Mouse (Mus musculus): ENCODE measurements at regions not wholly inside any gene's neighbourhood (a gene's known extent, or its start where the extent isn't known, plus 50 kb on each side); places are given as distances from the start of the nearest gene placed in this dataset.

GRCm38 (mm10) chr4:124443613-124444108, 166.9 kb downstream of the 3100002H09Rik start:
- Histone ChIP-seq H3K9ac (replicated peaks) (no peak overlapping the region), H3K4me1 (replicated peaks) (peaks cover 15% of the 10 kb centered on the region), H3K27ac (no peak overlapping the region), H3K4me2 (peak overlapping the region; percentile 33), H3K36me3 (no peaks in the 10 kb centered on the region), H3K4me3 (replicated peaks) (no peak overlapping the region), H3K27me3 (peaks cover 76% of the 10 kb centered on the region), H3K9me3 (no peaks in the 10 kb centered on the region)
- 0% methylated on average over 10 of the region's 10 CpGs for WGBS
- ATAC-seq (ENCODE audit: insufficient number of reproducible peaks, insufficient read depth, low FRiP score, low TSS enrichment, low read depth), result no peak; the same call in 1 of the 2 replicates

- Histone ChIP-seq H3K4me3 (replicated peaks) (no peak overlapping the region), H3K4me2 (peak overlapping the region; percentile 33; the same call in 1 of the 2 replicates), H3K9ac (replicated peaks) (no peak overlapping the region), H3K9me3 (no peaks in the 10 kb centered on the region), H3K27ac (no peak overlapping the region), H3K36me3 (no peaks in the 10 kb centered on the region), H3K27me3 (peaks cover 81% of the 10 kb centered on the region), H3K4me1 (replicated peaks) (peaks cover 15% of the 10 kb centered on the region)
- no peak for ATAC-seq (ENCODE audit: insufficient number of reproducible peaks, insufficient read depth, low FRiP score, low TSS enrichment, low read depth)
- WGBS, result 12% methylated on average over 10 of the region's 10 CpGs
Observed at GRCm38 (mm10) chr4:124443130-124443503, 167.5 kb downstream of the 3100002H09Rik start.

DNA sequence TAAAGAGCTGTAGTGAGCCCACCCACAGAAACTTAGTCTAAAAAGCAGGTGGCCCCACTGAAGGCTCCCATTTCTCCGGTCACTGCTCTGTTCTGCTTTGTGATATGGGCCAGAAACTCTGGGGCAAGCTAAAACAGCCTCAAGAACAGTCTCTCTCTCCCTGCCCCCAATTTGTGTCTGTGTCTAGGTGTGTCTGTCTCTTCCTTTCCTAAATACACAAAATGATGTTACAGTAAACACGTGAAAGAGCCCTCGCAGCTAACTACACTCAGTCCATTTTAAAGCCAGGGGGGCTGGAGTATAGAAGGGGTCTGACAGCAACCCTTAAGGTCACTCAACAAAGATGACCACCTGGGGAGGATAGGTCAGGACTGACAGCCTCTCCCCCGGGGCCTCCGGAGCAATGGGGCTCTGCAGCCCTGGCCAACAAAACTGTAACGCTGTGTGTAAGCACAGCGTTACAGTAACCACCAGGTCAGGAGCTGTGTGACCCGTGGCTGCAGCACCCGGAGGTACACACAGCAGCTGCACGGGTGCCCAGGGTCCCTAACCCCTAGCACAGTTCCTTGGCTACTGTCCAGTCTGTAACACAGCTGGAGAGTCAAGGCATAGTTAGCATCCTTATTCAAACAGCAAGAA, 168.0 kb downstream of the 3100002H09Rik start:
- H3K4me2 ChIP-seq, result 0 out of 2 replicates have a peak overlapping the region, but pooled peaks have one; percentile 33
- no peaks in the 10 kb centered on the region for H3K36me3 ChIP-seq
- no peaks in the 10 kb centered on the region for H3K9me3 ChIP-seq
- no peak overlapping the region for H3K4me3 ChIP-seq (replicated peaks)
- H3K27me3 ChIP-seq, result peaks cover 86% of the 10 kb centered on the region
- peak; percentile 37; the same call in 1 of the 2 replicates for ATAC-seq (ENCODE audit: insufficient number of reproducible peaks, insufficient read depth, low FRiP score, low TSS enrichment, low read depth)
- H3K4me1 ChIP-seq (replicated peaks), result peaks cover 15% of the 10 kb centered on the region
- no peak overlapping the region for H3K9ac ChIP-seq (replicated peaks)
- no peak overlapping the region for H3K27ac ChIP-seq
- WGBS, result 13% methylated on average over 10 of the region's 10 CpGs

DNA sequence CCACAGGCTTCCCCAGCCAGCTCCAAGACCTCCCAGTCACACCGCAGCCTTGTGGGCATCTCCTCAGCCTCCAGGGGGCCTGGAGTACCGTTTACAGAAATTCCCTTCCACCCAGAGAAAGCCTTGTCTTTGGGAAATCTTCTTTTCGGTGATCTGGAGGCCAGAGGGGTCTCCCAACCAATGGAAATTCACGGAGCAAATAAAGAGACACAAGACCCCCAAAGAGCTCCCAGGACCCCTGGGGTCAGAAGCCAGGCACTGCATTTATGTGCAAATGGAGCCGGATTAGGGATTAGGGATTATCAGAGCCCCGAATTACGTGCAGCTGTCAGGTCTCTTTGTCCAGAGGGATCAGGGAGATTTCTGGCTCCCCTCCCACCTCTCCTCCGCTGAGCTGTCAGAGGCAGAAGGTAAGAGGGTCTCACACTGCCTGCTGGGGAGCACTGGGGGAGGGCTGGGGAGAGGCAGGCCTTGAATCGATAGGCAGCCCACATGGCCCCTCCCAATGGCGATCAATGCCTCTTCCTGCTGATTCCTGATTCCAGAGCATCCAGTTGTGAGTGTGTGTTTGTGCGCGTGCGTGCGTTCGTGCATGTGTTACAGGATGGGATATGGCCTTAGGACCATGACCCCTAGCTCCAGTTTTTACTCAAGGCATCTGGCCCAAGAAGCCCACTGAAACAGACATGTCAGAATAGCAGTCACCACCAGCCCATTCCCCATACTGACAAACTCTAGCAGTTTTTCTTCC, 168.7 kb downstream of the 3100002H09Rik start:
- peaks cover 15% of the 10 kb centered on the region for H3K4me1 ChIP-seq (replicated peaks)
- no peak for ATAC-seq (ENCODE audit: insufficient number of reproducible peaks, insufficient read depth, low FRiP score, low TSS enrichment, low read depth)
- H3K4me2 ChIP-seq, result no peak overlapping the region
- no peak overlapping the region for H3K27ac ChIP-seq
- 12% methylated on average over 15 of the region's 15 CpGs for WGBS
- peaks cover 91% of the 10 kb centered on the region for H3K27me3 ChIP-seq
- H3K9ac ChIP-seq (replicated peaks), result no peak overlapping the region
- no peaks in the 10 kb centered on the region for H3K36me3 ChIP-seq
- no peak overlapping the region for H3K4me3 ChIP-seq (replicated peaks)
- no peaks in the 10 kb centered on the region for H3K9me3 ChIP-seq

DNA sequence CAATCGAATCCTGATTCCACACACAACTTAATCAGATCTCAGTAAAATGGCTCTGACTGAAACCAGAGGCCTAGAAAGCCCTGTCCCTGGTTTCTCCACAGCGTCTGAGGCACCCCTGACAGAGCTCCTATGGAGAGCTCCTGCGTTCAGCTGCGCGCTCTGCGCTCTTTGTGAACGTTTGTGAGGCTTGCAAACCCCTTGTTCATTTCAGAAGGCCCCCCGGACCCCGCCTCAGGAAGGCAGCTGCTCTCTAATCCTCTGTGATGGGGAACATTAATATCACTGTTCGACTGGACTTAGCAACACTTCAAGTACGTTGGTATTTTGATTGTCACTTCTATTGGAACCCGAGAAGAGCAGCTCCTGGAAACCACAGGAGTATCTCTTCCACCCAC, 175.6 kb downstream of the 3100002H09Rik start:
- peaks cover 11% of the 10 kb centered on the region for H3K4me1 ChIP-seq (replicated peaks)
- H3K9me3 ChIP-seq, result no peaks in the 10 kb centered on the region
- H3K27ac ChIP-seq, result no peak overlapping the region
- peaks cover 71% of the 10 kb centered on the region for H3K27me3 ChIP-seq
- no peak overlapping the region for H3K4me2 ChIP-seq
- no peak overlapping the region for H3K9ac ChIP-seq (replicated peaks)
- no peaks in the 10 kb centered on the region for H3K36me3 ChIP-seq
- H3K4me3 ChIP-seq (replicated peaks), result no peak overlapping the region
- no peak for ATAC-seq (ENCODE audit: insufficient number of reproducible peaks, insufficient read depth, low FRiP score, low TSS enrichment, low read depth)
- 44% methylated on average over 12 of the region's 12 CpGs for WGBS

DNA sequence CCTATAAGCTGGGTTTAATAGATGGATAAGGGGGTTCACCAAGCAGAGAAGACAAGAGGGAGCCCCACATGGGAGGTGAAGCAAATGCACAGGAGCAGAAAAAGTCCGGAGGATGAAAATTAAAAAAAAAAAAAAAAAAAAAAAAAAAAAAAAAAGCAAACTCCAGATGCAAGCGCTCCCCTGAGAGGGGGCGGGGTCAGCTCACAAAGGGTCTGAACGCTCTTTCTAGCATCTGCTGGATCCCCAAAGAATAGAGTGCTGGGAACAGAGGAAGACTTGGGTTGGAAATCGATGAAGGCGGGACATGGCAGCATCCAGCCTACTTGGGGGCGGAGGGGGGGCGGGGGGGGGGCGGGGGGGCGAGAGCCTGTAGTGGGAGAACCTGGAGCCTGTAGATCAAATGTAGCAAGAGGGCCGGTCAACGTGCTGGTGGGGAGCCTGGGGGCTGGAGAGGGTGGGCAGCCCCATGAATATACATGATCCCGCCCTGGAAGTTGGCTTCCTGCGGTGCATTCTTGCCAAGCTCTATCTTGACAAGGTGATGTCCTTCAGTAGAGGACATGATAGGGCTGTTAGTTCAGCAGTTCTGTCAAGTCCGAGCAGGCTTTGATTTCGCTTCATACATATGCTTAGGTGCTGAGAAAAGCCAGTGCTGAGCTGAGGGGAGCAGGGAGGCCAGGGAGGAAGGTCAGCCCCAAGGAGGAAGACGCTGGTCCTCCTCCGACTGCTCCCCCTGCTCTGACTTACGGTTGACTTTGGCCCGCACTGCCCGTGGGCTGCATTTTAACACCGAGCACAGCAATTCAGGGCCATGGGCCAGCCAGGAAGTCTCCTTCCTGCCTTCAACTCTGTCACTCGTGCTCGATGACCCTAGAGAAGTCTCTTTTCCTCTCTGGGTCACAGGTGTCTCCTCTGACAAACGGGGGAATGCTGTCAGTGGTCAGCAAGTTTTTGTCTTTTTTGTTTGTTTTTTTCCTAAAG, 176.3 kb downstream of the 3100002H09Rik start:
- Histone ChIP-seq H3K9ac (replicated peaks) (no peak overlapping the region), H3K4me2 (peak overlapping the region; percentile 40), H3K36me3 (no peaks in the 10 kb centered on the region), H3K27ac (no peak overlapping the region), H3K27me3 (peaks cover 64% of the 10 kb centered on the region), H3K9me3 (no peaks in the 10 kb centered on the region), H3K4me1 (replicated peaks) (peaks cover 11% of the 10 kb centered on the region), H3K4me3 (replicated peaks) (no peak overlapping the region)
- no peak for ATAC-seq (ENCODE audit: insufficient number of reproducible peaks, insufficient read depth, low FRiP score, low TSS enrichment, low read depth)
- WGBS, result 11% methylated on average over 23 of the region's 25 CpGs

DNA sequence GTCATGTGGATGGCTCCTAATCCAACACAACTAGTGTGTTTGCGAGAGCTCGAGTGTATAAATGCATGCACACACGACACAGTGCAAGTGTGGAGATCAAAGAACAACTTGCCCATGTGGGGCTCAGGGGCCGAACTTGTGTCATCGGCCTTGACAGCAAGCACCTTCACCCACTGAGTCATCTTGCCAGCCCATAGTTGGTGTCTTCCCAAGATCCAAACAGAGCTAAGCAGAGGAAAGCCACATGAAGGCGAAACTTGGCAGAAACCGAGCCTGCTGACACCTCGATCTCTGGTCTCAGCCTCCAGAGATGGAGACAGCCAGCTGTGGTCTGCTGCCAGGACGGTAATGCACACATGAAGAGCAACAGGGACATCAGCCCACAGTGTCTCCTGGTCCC, 177.1 kb downstream of the 3100002H09Rik start:
- Histone ChIP-seq H3K9me3 (no peaks in the 10 kb centered on the region), H3K4me2 (no peak overlapping the region), H3K9ac (replicated peaks) (no peak overlapping the region), H3K27ac (no peak overlapping the region), H3K4me1 (replicated peaks) (peaks cover 11% of the 10 kb centered on the region), H3K36me3 (no peaks in the 10 kb centered on the region), H3K27me3 (peaks cover 62% of the 10 kb centered on the region), H3K4me3 (replicated peaks) (no peak overlapping the region)
- WGBS, result 73% methylated on average over 9 of the region's 9 CpGs
- no peak for ATAC-seq (ENCODE audit: insufficient number of reproducible peaks, insufficient read depth, low FRiP score, low TSS enrichment, low read depth)

DNA sequence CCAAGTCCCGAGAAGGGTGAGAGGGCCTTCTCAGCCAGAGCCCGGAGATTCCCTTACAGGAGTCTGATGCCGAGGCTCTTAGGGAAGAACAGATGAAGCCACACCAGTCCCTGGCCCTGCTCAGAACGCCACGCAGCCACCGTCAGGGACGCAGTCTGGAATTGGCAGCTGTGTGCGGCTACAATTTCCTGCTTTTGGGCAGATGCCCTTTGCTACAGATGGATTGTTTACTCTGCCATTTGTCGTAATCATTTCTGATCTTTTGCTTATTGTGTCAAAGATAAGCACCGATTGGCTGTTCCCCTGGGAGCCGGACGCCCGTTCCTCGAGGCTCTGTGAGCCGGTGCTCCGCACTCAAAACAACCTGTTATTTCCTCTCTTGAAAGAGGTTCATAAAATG, 179.4 kb downstream of the 3100002H09Rik start:
- no peak overlapping the region for H3K27ac ChIP-seq
- H3K36me3 ChIP-seq, result no peaks in the 10 kb centered on the region
- no peak overlapping the region for H3K9ac ChIP-seq (replicated peaks)
- peaks cover 11% of the 10 kb centered on the region for H3K4me1 ChIP-seq (replicated peaks)
- 74% methylated on average over 16 of the region's 16 CpGs for WGBS
- H3K4me2 ChIP-seq, result no peak overlapping the region
- peaks cover 45% of the 10 kb centered on the region for H3K27me3 ChIP-seq
- H3K9me3 ChIP-seq, result no peaks in the 10 kb centered on the region
- ATAC-seq (ENCODE audit: insufficient number of reproducible peaks, insufficient read depth, low FRiP score, low TSS enrichment, low read depth), result no peak
- no peak overlapping the region for H3K4me3 ChIP-seq (replicated peaks)

- 90% methylated on average over 4 of the region's 4 CpGs for WGBS
- Histone ChIP-seq H3K27ac (no peak overlapping the region), H3K9ac (replicated peaks) (no peak overlapping the region), H3K36me3 (no peaks in the 10 kb centered on the region), H3K4me1 (replicated peaks) (no peaks in the 10 kb centered on the region), H3K4me2 (no peak overlapping the region), H3K9me3 (no peaks in the 10 kb centered on the region), H3K27me3 (peaks cover 33% of the 10 kb centered on the region), H3K4me3 (replicated peaks) (no peak overlapping the region)
- no peak for ATAC-seq (ENCODE audit: insufficient number of reproducible peaks, insufficient read depth, low FRiP score, low TSS enrichment, low read depth)
Observed at GRCm38 (mm10) chr4:124428844-124429243, 181.8 kb downstream of the 3100002H09Rik start.

DNA sequence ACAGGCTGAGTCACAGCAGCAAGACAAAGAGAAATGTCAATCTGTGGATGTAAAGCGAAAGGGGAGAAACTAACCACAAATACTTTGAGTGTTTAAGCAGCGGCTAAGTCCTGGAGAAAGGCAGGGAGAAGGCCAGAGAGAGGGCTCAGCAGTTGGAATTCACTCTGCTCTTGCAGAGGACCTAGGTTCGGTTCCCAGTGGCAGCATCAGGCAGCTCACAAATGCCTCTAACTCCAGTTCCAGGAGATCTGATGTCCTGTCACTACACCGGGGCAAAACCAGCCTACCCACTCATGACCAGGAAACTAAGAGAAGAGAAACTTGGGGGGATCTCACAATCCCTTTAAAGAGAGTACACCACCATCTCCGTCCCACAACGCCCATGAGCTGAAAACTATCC, 188.2 kb downstream of the 3100002H09Rik start:
- no peaks in the 10 kb centered on the region for H3K36me3 ChIP-seq
- 87% methylated on average over 6 of the region's 6 CpGs for WGBS

GRCm38 (mm10) chr4:124418431-124418830, 192.2 kb downstream of the 3100002H09Rik start:
- Histone ChIP-seq H3K36me3 (no peaks in the 10 kb centered on the region), H3K4me1 (replicated peaks) (no peaks in the 10 kb centered on the region), H3K9ac (replicated peaks) (no peak overlapping the region), H3K27ac (no peak overlapping the region), H3K9me3 (no peaks in the 10 kb centered on the region), H3K27me3 (no peaks in the 10 kb centered on the region), H3K4me3 (replicated peaks) (no peak overlapping the region), H3K4me2 (no peak overlapping the region)
- 39% methylated on average over 8 of the region's 8 CpGs for WGBS
- ATAC-seq (ENCODE audit: insufficient number of reproducible peaks, insufficient read depth, low FRiP score, low TSS enrichment, low read depth), result no peak

More for the DNA sequence above, 188.2 kb downstream of the 3100002H09Rik start:
- H3K9me3 ChIP-seq, result no peaks in the 10 kb centered on the region
- H3K4me3 ChIP-seq (replicated peaks), result no peak overlapping the region
- no peaks in the 10 kb centered on the region for H3K4me1 ChIP-seq (replicated peaks)
- peaks cover 5% of the 10 kb centered on the region; the same call in 1 of the 2 replicates for H3K27me3 ChIP-seq
- H3K27ac ChIP-seq, result no peak overlapping the region
- no peak overlapping the region for H3K4me2 ChIP-seq
- H3K9ac ChIP-seq (replicated peaks), result no peak overlapping the region
- no peak for ATAC-seq (ENCODE audit: insufficient number of reproducible peaks, insufficient read depth, low FRiP score, low TSS enrichment, low read depth)

All from limb, embryonic 12.5 days (tissue).